Mouse (Mus musculus) forebrain, embryonic 16.5 days (tissue): Measurements from ENCODE around the gene Wipf2. TPM values are rescaled to one million over a fixed set of nuclear protein-coding genes. Genes with fewer than 3 reads are reported as not detected.

Experiments used
- ATAC-seq: fragments of 200-750 bp; cut with Nextera tagmentation; 2 replicates; pipeline ENCODE4 v1.8.0; 2017; ENCODE audit warnings: mild to moderate bottlenecking, moderate library complexity
- H3K27ac ChIP-seq: fragments of 300-500 bp; sonication (generic); 2 replicates; pipeline ENCODE4 v1.5.1; 2014; ENCODE audit warnings: low read length, control low read depth
- H3K27me3 ChIP-seq: fragments of 300-500 bp; sonication (generic); replicated peaks from 2 replicates; pipeline ENCODE4 v1.6.1; 2014; ENCODE audit warnings: low read length; ENCODE audit not compliant: control insufficient read depth, insufficient read depth
- H3K36me3 ChIP-seq: fragments of 300-500 bp; sonication (generic); 2 replicates; pipeline ENCODE4 v1.6.1; 2014; ENCODE audit not compliant: control insufficient read depth, insufficient read depth
- H3K4me1 ChIP-seq: fragments of 300-500 bp; sonication (generic); replicated peaks from 2 replicates; pipeline ENCODE4 v1.6.1; 2014; ENCODE audit warnings: low read length; ENCODE audit not compliant: control insufficient read depth, insufficient read depth
- H3K4me2 ChIP-seq: fragments of 300-500 bp; sonication (generic); 2 replicates; pipeline ENCODE4 v1.6.1; 2014; ENCODE audit warnings: mild to moderate bottlenecking, low read length, control low read depth
- H3K4me3 ChIP-seq: fragments of 300-500 bp; sonication (generic); replicated peaks from 2 replicates; pipeline ENCODE4 v1.5.1; 2014; ENCODE audit warnings: mild to moderate bottlenecking, low read length, control low read depth
- H3K9ac ChIP-seq: fragments of 300-500 bp; sonication (generic); replicated peaks from 2 replicates; pipeline ENCODE4 v1.6.1; 2014; ENCODE audit warnings: low read depth, low read length, control low read depth
- H3K9me3 ChIP-seq: fragments of 300-500 bp; sonication (generic); 2 replicates; pipeline ENCODE4 v1.6.1; 2016; ENCODE audit warnings: low read length; ENCODE audit not compliant: control insufficient read depth
- WGBS: fragments of 180-500 bp; shearing (Covaris S2); extraction: QIAGEN DNeasy Blood & Tissue Kit; methylation state at CpG from one replicate; pipeline ENCODE4 v1.1.7; 2014; 5-methylcytosine and 5-hydroxymethylcytosine counted together
- polyA plus RNA-seq: library from polyadenylated mRNA; unstranded; fragments of >200 nt; fragmentation: Nextera tagmentation; extraction: Ambion mirVana; gene quantifications from 2 replicates; pipeline ENCODE4 v1.2.1, GENCODE M21; 2015

Wipf2 gene
- polyA plus RNA-seq, 1 experiment from 2014 or later, result 5.1 TPM

DNA sequence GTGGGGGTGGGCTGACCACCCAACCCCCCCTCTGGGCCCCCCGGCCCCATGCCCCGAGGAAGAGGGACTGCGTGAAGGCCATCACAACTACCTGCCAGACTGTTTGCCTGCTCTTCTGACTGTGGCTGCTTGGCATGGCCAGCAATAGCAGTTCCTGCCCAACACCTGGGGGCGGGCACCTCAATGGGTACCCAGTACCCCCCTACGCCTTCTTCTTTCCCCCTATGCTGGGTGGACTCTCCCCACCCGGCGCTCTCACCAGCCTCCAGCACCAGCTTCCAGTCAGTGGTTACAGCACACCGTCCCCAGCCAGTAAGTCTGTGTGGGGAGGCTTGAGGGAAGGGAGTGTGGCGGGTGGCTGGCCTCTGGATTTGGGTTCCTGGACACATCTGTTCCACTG is 87.0 kb downstream of the Wipf2 start:
- no peak overlapping the region for H3K4me2 ChIP-seq
- H3K27me3 ChIP-seq, result no peaks in the 10 kb centered on the region
- no peak overlapping the region for H3K9ac ChIP-seq
- H3K36me3 ChIP-seq, result no peaks in the 10 kb centered on the region
- WGBS, result 89% methylated on average over 9 of the region's 9 CpGs
- ATAC-seq, result no peak
- no peak overlapping the region for H3K4me3 ChIP-seq
- H3K4me1 ChIP-seq, result peaks cover 35% of the 10 kb centered on the region
- no peak overlapping the region for H3K27ac ChIP-seq
- no peaks in the 10 kb centered on the region for H3K9me3 ChIP-seq

DNA sequence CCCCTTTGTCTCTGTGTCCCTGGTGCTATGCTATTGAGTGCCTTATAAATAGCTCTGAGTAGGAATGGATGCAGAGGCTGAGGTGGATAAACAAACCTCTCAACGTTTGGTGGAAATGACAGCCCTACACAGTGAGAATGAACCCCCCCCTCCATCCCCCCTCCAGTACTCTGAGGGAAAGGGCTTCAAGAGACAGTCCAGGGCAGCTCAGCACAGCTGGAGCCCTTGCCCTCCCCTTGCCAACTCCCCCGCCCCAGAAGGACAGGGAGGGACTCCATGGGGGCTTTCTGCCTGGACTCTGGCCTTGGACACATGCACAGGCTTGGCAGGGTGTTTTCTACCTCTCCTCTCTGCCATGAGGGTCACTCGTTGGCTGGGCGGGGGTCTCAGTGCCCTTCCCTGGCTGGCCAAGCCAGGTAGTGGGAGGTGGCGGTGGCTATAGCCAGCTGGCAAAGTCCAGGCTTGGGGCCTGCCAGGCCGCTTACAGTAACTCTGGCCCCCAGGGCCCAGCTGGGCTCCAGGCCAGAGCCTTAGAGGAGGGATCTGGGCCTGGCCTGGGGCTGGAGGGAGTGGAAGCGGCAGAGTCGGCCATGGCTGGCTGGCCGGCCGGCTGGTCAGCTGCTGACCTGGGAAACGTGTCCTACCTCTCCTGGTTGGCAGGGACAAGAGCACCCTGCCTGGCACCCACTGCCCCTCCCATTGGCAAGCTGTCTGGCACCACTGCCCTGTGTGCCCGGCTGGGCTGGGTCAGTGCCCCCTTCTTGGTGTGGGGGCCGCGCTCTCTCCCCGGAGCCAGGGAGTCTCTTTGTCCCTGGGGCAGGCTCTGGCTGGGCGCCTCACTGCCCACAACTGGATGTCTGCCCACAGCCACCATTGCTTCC is 87.8 kb downstream of the Wipf2 start:
- H3K36me3 ChIP-seq, result no peaks in the 10 kb centered on the region
- 36% methylated on average over 14 of the region's 16 CpGs for WGBS
- H3K4me3 ChIP-seq, result no peak overlapping the region
- H3K27me3 ChIP-seq, result no peaks in the 10 kb centered on the region
- H3K9me3 ChIP-seq, result no peaks in the 10 kb centered on the region
- H3K4me2 ChIP-seq, result no peak overlapping the region
- H3K4me1 ChIP-seq, result peaks cover 40% of the 10 kb centered on the region
- H3K9ac ChIP-seq, result peak overlapping the region; percentile 30
- ATAC-seq, result peak; percentile 69
- H3K27ac ChIP-seq, result peak overlapping the region; percentile 67

DNA sequence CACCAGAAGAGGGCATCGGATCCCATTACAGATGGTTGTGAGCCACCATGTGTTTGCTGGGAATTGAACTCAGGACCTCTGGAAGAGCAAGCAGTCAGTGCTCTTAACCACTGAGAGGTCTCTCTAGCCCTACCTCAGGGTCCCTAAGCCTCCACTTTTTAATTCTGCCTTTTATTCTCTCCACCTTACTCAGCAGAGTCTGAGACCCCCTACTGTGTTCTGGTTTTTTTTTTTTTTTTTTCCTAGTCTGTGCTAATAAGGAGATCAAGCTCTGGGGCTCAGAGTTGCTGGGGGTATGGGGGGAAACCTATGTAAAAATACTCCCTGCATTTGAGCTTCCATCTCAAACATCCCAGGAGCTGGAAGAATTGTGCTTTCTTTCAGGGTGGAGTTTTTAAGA is 88.7 kb downstream of the Wipf2 start:
- no peaks in the 10 kb centered on the region for H3K9me3 ChIP-seq
- H3K4me1 ChIP-seq, result peaks cover 40% of the 10 kb centered on the region
- no peak overlapping the region for H3K4me3 ChIP-seq
- no peak overlapping the region for H3K9ac ChIP-seq
- WGBS, result 88% methylated on average over 1 of the region's 1 CpGs
- no peaks in the 10 kb centered on the region for H3K27me3 ChIP-seq
- H3K36me3 ChIP-seq, result no peaks in the 10 kb centered on the region
- ATAC-seq, result no peak
- no peak overlapping the region for H3K4me2 ChIP-seq
- H3K27ac ChIP-seq, result no peak overlapping the region

DNA sequence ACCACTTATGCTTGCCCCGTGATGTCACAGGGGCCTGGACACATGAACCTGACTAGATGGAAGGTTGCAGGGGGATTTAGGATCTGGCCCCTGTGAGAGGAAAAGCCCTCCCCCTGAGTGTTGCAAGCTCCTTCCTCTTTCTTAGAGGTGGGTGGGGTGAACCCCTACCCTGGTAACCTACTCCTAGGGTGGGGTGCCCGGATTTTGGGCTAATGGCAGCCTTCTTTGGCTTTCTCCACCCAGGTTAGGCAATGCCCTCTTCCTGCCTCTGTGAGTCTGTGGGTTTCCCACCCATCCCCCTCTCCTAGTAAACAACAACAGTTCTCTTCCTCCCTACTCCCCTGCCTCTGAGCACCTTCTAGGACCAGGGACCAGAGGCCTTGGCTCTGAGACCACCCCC is 89.3 kb downstream of the Wipf2 start:
- Histone ChIP-seq H3K4me2 (no peak overlapping the region), H3K4me1 (peaks cover 40% of the 10 kb centered on the region), H3K9ac (no peak overlapping the region), H3K9me3 (no peaks in the 10 kb centered on the region), H3K4me3 (no peak overlapping the region), H3K27me3 (no peaks in the 10 kb centered on the region), H3K27ac (no peak overlapping the region), H3K36me3 (no peaks in the 10 kb centered on the region)
- no peak for ATAC-seq
- 72% methylated on average over 2 of the region's 2 CpGs for WGBS

DNA sequence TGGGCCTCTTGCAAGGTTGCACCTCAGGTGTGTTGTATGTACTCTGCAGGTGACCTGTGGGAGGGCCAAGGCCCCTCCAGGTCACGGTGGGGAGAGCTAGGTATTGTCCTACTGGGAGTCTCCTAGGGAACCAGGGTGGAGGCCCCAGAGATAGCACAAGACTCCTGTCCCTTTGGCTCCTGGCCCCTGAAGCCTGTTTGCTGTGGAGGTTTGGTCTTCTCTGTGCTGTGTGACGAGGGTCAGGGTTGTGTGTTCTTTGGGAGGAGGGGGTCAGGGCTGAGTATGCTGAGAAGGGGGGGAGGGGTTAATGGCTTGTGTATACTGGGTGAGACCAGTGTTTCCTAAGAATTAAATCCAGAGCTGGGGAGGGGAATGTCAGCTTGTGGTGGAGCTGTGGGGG is 89.9 kb downstream of the Wipf2 start:
- H3K9me3 ChIP-seq, result no peaks in the 10 kb centered on the region
- H3K9ac ChIP-seq, result no peak overlapping the region
- WGBS, result 30% methylated on average over 2 of the region's 2 CpGs
- ATAC-seq, result no peak
- H3K36me3 ChIP-seq, result no peaks in the 10 kb centered on the region
- peaks cover 40% of the 10 kb centered on the region for H3K4me1 ChIP-seq
- H3K4me2 ChIP-seq, result no peak overlapping the region
- H3K4me3 ChIP-seq, result no peak overlapping the region
- H3K27me3 ChIP-seq, result no peaks in the 10 kb centered on the region
- no peak overlapping the region for H3K27ac ChIP-seq

DNA sequence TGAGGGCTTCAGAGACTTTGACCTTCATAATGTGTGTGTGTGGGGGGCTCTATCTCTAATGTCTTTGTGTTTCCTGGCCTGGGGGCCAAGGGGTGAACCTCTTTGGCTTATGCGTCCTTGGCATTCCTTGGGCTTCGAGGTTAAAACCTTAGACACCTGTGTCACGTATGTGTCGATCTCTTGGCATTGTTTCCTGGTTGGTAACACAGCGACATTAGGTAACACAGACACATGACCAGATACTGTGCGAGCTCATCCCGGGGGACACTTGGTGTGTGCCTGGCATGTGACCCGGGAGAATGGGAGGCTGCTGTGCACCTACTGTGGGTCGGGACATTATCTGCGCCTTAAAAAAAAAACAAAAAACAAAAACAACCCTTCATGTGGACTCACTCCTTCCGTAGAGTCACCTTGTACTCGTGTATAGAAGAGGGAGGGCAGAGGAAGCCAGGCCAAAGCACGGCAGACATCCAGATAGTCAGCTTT is 90.4 kb downstream of the Wipf2 start:
- Histone ChIP-seq H3K36me3 (no peaks in the 10 kb centered on the region), H3K27ac (no peak overlapping the region), H3K4me3 (no peak overlapping the region), H3K4me2 (peak overlapping the region; percentile 31; the same call in 1 of the 2 replicates), H3K9ac (no peak overlapping the region; the same call in 1 of the 2 replicates), H3K9me3 (no peaks in the 10 kb centered on the region), H3K4me1 (peaks cover 40% of the 10 kb centered on the region), H3K27me3 (no peaks in the 10 kb centered on the region)
- no peak for ATAC-seq
- 32% methylated on average over 13 of the region's 13 CpGs for WGBS

DNA sequence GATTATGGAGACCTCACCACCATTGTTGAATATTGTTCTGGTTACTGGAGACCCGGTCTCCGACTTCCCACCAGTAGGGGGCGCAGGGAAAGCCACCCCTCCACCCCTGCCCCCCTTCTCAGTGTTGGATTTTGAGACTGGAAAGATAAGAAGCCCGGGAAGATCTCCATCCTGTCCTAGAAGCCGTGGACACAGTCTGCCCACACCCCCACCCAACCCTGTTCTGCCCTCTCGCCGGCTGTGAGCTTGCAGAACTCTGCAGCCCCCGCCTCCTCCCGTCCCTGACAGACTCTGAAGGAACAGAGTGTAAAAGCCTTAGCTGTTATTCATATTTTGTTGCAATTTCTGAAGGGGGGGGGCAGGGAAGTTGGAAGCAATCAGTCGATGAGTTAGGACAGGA is 90.9 kb downstream of the Wipf2 start:
- Histone ChIP-seq H3K4me2 (peak overlapping the region; percentile 31), H3K27ac (no peak overlapping the region; the same call in 1 of the 2 replicates), H3K36me3 (no peaks in the 10 kb centered on the region), H3K9ac (no peak overlapping the region; the same call in 1 of the 2 replicates), H3K4me3 (no peak overlapping the region), H3K27me3 (no peaks in the 10 kb centered on the region), H3K9me3 (no peaks in the 10 kb centered on the region), H3K4me1 (peaks cover 42% of the 10 kb centered on the region)
- WGBS, result 2% methylated on average over 10 of the region's 10 CpGs
- ATAC-seq, result peak; percentile 39

Other genes starting within 250 kb of the Wipf2 start
- 0.61 and 1.0 TPM in 2 replicates for gene Gm12355, start 238.0 kb upstream of the Wipf2 start, polyA plus RNA-seq
- not detected in 2 replicates for gene Gsdma3, start 237.3 kb upstream of the Wipf2 start, polyA plus RNA-seq
- not detected in 2 replicates for gene Gsdma2, start 216.9 kb upstream of the Wipf2 start, polyA plus RNA-seq
- not detected in 2 replicates for gene Gsdma, start 199.3 kb upstream of the Wipf2 start, polyA plus RNA-seq
- 197 and 201 TPM in 2 replicates for gene Psmd3, start 181.1 kb upstream of the Wipf2 start, polyA plus RNA-seq
- not detected in 2 replicates for gene Csf3, start 162.4 kb upstream of the Wipf2 start, polyA plus RNA-seq
- 88.8 and 93.7 TPM in 2 replicates for gene Med24, start 134.2 kb upstream of the Wipf2 start, polyA plus RNA-seq
- 177 and 182 TPM in 2 replicates for gene Thra, start 123.0 kb upstream of the Wipf2 start, polyA plus RNA-seq
- 3.8 and 4.0 TPM in 2 replicates for gene Nr1d1, start 88.3 kb upstream of the Wipf2 start, polyA plus RNA-seq
- gene Msl1, start 68.1 kb upstream of the Wipf2 start, polyA plus RNA-seq, result 27.7 and 32.0 TPM in 2 replicates
- gene Casc3, start 58.7 kb upstream of the Wipf2 start, polyA plus RNA-seq, result 52.5 and 54.6 TPM in 2 replicates
- gene Rapgefl1, start 26.9 kb upstream of the Wipf2 start, polyA plus RNA-seq, result 4.5 and 7.3 TPM in 2 replicates
- gene Cdc6, start 44.2 kb downstream of the Wipf2 start, polyA plus RNA-seq, result 10.3 and 10.9 TPM in 2 replicates
- 9.5 and 10.6 TPM in 2 replicates for gene Rara, start 64.2 kb downstream of the Wipf2 start, polyA plus RNA-seq
- gene Gjd3, start 119.4 kb downstream of the Wipf2 start, polyA plus RNA-seq, result 0.51 and 1.0 TPM in 2 replicates
- gene Top2a, start 160.6 kb downstream of the Wipf2 start, polyA plus RNA-seq, result 97.6 and 121 TPM in 2 replicates
- 147 and 167 TPM in 2 replicates for gene Igfbp4, start 177.6 kb downstream of the Wipf2 start, polyA plus RNA-seq
- gene Tns4, start 225.7 kb downstream of the Wipf2 start, polyA plus RNA-seq, result not detected in 2 replicates